Mouse (Mus musculus) lung, postnatal 36 days (tissue): Measurements from ENCODE around the gene Pitpnm1.
A peak's percentile ranks its signal among the peaks of the same experiment; 100 is the strongest.
"Not testable (repeated sequence)": the region's sequence is repeated elsewhere in the genome, so short reads cannot be mapped to it uniquely, and the experiment has no call there.

Experiments used
- DNase-seq: peaks from one replicate; pipeline ENCODE4 v3.0.0; 2022; ENCODE audit warnings: mixed read lengths

The Pitpnm1 gene

DNA sequence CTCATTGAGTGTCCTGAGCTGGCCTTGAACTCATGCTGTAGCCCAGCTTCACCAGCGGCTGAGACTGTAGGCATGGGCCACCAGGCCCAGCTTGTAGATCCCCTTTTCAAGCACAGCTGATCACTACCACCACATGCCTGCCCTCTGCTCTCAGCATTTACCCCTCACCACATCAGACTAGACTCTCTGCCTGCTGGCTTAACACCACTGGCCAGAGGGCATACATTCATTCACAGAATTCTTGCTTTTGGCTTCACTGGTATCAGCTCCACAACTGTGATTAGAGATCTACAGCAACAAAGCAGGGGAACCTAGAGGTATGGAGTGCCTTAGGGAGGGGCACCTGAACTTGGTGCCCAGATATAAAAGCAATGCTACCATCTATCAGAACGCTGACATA, 20.7 kb downstream of the Pitpnm1 start:
- DNase-seq = no peak

DNA sequence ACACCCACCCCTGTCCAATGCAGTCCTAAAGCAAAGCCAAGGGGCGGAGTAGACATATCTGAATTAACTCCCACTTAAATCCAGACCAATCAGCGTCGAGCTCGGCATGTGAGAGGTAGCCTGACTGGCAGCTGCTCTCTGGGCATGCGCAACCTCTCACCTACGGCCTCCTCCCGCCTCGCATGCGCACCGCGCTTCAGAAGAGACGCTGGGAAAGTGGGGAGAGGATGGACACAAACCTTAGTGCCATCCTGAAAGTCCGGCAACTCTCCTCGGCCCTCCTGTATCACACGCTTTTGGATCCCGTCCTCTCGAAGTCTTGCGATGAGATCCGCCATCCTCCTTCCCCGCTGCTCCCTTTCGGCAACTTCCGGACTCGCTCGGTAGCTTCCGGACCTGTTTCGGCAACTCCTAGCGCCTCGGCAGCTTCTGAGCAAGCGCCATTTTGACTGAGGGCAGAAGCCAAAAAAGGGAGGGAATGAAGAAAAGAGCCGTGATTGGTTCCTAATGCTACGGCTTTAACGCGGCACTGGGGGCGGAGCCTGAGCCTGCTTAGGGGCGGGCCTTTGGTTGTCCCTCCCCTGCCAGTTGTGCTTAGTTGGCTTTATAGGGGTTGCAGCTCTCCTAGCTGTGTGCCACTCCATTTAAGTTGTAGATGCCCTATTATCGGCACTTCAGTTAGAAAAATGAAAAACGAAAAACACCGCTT, 21.5 kb downstream of the Pitpnm1 start:
- peak; percentile 100 for DNase-seq

DNA sequence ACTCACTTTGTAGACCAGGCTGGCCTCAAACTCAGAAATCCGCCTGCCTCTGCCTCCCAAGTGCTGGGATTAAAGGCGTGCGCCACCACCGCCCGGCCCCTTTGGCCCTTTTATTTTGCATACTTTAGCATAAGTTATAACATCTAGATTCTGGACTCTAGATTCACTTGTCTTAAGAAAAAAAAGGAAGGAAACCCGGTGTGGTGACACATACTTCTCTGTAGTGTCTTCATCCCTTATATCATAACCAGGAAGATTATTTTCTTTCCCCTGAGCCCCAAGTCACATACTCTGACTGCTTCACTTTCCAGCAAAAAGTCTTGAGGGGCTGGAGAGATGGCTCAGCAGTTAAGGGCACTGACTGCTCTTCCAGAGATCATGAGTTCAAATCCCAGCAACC, 22.1 kb downstream of the Pitpnm1 start:
- DNase-seq = not testable (repeated sequence)

DNA sequence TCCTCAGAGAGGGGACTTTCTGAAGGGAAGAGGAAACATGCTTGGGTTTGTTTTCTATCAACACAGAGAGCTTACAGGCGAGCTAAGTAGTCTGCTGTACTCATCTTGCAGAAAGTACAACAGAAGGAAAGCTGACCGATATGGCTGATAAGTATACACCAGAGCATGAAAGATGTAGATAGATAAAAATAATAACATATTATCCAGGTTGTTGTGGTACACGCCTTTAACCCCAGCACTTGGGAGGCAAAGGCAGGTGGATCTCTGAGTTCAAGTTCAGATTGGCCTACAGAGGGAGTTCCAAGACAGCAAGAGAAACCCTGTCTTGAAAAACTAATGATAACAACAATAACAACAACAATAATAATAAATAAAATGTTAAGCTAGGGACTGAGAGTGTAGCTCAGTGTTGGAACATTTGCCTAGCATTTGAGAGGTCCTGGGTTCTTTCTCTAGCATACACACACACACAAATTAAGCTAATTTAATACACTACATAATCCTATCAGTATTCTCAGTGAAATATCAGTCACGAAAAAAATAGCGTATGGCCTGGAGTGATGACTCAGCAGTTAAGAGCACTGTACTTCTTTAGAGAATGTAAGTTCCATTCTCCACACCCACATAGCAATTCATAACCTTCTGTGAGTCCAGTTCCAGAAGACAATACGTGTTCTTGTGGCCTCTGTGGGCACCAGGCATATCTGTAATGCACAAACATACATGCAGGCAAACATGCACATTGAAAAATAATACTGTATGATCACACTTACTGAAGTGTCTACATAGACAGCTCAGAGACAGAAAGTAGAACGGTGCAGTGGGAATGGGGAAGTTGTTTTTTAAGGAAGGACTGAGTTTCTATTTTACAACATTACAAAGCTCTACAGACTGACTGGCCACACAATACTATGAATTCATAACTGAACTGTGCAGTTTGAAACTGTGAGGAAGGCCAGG, 22.9 kb downstream of the Pitpnm1 start:
- DNase-seq = no peak

DNA sequence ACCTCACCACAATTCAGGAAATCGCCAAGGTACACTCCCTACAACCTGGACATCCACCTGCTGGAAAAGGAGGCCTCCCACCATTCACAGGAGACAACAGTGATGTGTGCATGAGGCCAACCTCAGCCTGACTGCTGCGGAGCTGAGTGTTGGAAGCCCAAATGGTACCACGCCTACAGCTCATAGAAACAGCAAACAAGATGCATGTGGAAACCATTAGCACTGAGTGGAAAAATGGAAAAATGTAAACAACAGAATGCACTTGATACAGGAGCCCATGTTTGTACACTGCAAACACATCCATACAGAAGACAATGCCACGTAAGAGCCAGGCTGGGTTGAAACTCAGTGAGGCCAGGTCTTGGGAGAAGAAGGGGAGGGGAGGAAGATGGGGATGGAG, 24.6 kb downstream of the Pitpnm1 start:
- no peak for DNase-seq

DNA sequence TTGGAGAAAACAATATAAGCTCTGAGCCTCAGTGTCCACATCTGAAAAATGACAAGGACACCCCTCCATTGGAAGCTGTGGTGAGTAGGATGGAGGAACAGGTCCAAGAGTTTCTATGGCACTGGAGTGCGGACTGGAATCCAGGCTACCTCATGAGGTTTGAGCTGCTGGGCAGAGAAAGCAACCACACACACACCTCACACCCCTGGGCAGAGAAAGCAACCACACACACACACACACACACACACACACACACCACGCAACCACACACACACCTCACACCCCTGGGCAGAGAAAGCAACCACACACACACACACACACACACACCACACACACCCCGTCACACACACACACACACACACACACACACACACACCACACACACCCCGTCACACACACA, 25.5 kb downstream of the Pitpnm1 start:
- not testable (repeated sequence) for DNase-seq

DNA sequence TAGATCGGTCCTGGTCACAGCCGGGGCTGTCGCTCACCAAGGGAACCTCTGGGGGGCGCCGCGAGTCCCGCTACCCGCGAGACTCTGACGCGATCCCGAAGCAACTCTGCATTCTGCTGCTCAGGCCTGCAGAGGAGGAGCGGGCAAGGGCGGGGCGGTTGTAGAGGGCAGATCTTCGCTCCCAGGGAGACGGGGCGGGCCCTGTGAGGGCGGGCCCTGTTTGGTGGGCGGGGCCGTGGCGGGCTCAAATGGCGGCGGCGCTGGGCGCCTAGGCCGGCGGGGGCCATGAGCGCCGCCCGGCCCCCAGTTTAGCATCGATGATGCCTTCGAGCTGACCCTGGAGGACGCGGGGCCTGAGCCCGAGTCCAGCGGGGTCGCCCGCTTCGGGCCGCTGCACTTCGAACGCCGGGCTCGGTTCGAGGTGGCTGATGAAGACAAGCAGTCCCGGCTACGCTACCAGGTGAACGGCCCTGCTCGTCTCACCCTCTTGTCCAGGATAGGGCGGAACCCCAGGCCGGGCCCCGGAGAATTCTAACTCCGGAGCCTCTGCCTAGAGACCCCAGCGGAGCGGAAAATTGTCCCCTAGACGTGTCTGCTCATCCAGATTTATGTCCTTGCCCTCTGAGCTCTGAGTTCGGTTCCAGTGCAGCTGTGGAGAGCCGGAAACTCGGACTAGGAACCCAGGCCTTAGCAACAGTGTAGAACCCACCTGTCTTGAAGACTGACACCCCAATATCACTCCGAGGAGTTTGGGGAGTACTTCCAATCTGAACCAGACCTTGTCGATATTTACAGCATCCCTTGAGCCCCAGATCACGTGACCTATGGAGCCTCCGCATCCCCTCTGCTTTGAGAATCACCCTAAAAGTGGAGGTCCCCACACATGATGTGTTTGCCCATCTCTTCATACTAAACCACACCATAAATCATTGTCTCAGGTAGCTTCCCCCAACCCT, 26.2 kb downstream of the Pitpnm1 start, which contains the start of gene Aip:
Aip (minus strand) TSS at position 118 of the 956 bp plus-strand sequence.
- peak; percentile 99 for DNase-seq

DNA sequence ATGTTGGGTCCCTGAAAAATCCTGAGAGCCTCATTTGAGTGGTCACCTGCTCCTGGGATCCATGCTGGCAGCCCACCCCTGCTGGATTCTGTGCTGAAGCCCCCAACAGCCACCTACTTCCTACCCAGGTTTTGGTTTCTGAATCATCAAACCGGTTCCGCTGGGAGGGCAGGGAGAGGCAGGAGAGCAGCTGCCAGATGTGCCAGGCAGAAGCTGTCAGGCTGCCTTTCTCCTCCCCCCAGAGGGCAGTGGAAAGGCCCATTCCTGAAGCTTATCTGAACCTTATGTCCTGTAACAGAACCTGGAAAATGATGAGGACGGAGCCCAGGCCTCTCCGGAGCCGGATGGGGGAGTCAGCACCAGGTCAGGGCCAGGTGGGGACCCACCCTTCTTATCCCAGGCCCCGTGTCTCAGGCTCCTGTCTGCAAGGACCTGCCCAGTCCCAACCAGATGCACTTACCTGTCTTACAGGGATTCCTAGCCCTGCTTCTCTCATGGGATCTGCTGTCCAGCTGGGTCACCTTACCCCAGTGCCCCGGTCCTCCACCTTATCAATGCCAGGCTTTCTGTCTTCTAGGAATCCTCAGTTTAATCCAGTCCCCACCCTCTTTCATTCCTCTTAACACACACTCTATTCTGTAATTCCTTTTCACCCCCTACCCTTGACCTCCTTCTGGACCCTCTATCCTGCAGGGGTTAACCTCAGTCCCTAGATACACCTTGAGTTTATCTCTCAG, 27.1 kb downstream of the Pitpnm1 start:
- DNase-seq = peak; percentile 64

DNA sequence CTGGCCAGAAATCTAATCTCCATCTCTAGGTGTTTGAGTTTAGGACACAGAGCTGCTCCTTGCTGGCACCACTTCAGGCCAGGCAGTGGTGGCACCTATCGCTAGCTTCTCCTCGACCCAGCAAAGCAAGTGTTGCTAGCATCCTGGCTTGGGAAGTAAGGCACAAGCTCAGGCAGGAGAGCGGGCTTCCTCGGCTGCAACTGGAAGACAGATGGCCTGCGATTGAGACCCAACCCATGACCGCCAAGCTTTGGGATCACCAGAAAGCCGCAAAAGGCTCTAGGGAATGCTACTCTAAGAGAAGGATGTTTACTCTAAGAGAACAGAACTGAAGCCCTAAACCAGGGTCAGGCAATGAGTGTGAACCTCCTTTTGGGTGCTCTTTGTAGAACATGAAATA, 29.7 kb downstream of the Pitpnm1 start:
- no peak for DNase-seq

DNA sequence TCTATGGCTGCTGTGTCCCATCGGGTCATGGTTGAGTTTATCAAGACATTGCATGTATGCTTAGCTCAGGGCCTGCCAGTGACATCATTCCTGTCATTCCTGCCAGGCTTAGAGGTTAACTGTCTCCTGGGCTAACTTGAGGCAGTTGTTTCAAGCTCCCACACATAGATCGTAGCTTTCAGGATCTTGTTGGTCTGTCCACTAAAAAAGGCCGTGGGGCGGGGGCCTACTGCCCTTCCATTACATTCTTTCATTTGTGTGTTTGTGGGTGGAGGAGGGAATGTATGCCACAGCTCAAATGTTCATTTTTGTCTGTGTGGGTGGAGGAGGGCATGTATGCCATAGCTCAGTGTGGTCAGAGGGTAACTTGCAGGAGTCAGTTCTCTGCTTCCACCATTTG, 30.3 kb downstream of the Pitpnm1 start:
- no peak for DNase-seq

DNA sequence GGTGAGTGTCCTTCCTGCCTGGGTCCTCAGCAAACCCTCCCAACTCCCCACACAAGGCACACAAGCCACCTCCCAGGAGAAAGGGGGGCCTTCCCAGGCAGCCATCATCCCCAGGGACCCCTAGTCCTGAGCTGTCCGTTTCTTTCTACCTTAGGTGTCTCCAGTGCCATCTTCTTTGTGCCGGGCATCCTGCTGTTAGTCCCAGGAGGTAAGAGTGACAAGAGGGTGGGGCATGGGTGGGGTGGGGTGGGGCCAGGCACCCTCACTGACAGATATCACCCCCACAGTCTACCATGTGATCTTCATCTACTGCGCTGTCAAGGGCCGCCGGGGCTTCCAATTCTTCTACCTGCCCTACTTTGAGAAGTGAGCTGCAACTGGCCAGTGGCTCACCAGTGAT, 31.3 kb downstream of the Pitpnm1 start:
- no peak for DNase-seq

DNA sequence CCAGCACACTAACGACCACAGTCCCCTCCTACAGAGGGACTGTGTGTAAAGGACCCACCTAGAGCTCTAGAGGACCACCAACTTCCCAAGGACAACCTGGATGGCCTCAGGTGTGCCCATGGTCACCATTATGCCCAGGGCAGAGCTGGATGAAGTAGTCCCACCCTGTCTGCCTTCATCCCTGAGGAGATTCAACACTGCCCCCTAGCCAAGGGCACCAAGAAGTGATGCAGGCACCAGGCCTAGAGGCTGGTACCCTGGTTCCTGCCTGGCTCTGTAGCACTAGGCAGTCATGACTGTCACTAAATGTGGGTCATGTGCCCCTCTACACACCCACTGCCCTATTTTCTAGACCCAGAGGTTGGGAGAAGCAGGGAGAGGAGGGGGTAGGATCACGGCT, 32.0 kb downstream of the Pitpnm1 start:
- DNase-seq = no peak

DNA sequence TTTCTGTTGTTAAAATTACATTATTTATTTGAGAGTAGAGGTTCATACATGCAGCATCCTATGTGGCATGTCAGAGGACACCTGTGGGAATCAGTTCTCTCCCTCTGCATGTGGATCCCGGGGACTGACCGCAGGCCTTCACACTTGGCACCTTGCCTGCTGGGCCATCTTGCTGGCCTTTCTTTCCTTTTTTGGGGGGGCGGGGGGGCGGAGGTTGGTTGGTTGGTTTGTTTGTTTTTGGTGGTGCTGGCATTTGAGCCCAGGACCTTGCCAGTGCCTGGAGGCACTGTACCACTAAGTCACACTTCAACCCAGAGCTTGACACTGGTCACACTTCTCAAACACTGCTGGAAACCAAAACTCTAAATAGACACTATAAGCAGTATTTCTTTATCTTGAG, 34.6 kb downstream of the Pitpnm1 start:
- DNase-seq = no peak

DNA sequence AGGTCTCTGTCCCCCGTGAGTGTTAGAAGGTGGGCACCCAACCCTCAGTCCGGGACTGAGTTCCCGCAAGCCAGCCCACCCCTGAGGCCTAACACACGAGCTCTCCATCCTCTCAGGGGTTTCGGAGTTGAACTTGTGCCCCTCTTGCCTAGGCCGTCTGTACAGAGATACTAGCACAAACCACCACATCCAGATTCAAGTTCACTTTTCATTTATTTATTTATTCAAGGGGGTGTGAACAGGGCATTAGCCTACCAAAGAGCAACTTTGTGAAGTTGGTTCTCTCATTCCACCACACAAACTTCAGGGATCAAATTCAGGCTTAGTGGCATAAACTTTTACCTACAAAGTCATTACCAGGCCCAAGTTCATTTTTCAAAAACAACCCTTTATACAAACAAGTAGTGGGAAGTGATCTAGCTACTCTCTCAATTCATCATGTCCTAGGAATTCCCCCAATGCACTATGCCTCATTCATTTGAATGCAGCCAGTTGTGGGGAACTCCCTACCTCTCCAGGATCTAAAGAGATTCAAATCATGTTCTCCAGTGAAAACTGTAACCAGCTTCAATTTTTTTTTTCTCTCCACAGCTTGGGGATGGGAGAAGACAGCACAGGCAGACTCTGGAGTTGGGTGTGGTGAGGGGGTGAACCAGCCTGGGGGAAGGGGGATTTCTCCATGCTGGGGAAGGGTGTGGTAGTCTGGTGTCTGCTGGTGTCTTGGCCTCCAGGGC, 35.6 kb downstream of the Pitpnm1 start:
- DNase-seq = not testable (repeated sequence)

DNA sequence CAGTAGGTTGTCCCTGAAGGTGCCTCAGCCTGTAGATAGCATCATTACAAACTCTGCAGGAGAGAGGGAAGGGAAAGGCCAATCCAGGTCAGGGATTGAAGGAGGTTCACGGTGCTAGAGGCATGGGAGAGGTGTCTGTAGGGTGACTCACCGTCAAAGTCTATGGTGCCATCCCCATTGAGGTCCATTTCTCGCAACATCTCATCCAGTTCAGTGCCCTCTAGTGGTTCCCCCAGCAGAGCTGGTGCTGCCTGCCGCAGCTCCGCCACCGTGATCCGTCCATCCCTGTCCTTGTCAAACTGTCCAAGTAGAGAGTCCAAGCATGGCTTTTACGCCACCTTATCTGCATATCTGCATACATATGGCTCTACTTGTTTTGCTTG, 36.2 kb downstream of the Pitpnm1 start:
- not testable (repeated sequence) for DNase-seq

DNA sequence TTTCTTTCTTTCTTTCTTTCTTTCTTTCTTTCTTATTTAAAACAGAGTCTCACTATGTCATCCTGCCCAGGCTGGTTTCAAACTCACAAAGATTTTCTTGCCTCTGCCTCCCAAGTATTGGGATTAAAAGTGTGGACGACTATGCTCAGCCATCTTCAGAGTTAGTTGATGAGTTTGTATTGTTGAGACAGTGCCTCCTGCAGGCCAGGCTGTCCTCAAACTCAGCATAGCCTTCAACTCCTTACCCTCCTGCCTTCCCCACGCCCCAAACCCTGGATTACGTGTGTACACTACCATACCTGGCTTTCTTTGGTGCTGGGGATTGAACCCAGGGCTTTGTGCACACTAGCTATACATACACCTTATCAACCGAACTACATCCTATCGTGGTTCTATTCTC, 36.7 kb downstream of the Pitpnm1 start:
- no peak for DNase-seq

DNA sequence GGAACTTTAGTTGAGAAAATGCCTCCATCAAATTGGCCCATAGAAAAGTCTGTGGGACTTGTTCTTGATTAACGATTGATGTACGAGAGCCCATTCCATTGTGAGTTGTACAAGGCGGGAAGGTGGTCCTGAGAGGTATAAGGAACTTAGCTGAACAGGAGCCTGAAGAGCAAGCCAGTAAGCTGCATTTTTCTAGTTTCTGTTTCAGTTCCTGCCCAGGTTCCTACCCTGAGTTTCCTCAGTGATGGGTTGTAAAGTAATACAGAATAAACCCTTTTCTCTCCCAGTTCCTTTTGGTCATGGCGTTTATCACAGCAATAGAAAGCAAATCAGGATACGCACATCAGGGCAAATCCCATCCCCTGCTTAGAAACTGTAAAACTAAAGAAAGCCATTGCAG, 38.1 kb downstream of the Pitpnm1 start:
- DNase-seq = no peak

DNA sequence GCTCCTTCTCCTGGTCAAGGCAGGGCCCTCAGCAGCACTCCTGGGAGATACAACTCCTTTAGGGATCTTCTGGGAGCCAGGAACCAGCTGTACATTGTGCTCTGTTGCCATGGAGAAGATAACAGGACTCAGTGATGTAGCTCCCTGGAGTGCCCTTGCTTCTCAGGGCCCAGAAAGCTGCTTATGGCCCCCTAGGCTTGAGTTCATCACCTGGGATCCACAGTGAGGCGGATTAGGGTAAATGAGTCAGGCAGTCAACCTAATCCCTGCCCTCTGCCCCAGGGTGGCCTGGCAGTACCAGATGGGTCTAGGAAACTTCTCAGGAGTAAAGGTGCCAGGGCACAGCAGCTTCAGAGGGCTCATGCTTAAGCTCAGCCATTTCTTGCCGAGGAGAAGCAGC, 39.6 kb downstream of the Pitpnm1 start, which contains the start of gene Gpr152:
Gpr152 (plus strand) TSS at position 342 of the 400 bp plus-strand sequence.
- DNase-seq = no peak

DNA sequence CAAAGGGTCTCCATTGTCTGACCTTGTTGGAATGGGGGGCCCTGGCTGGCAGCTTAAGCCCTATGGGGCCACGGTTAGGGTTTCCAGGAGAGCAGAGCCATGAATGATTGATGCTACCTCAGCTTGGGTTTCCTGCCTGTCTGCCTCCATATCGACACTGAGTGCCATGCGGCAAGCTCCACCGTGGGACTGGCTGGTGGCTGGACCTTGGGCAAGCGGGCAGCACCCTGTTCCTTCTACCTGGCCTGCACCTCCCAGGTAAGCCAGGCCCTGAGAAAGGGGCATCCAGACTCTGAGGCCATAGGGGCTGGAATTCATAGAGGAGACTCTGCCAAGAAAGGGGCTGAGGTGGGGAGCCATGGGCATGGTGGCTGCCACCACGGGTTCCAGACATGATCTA, 40.3 kb downstream of the Pitpnm1 start:
- no peak for DNase-seq

DNA sequence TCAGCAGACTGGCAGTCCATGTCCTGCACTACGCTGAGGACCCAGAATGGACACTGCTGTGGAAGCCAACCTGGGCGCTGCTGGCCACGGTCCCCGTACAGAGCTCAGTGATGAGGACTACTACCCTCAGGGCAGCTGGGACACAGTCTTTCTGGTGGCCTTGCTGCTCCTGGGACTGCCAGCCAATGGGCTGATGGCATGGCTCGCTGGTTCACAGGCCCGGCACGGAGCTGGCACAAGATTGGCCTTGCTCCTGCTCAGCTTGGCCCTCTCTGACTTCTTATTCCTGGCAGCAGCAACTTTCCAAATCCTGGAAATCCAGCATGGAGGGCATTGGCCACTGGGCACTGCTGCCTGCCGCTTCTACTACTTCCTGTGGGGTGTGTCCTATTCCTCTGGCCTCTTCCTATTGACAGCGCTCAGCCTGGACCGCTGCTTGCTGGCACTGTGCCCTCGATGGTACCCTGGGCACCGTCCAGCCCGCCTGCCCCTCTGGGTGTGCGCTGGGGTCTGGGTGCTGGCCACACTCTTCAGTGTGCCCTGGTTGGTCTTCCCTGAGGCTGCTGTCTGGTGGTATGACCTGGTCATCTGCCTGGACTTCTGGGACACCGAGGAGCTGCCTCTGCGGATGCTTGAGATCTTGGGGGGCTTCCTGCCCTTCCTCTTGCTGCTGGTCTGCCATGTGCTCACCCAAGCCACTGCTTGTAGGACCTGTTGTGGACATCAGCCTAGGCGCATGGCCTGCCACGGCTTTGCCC, 42.8 kb downstream of the Pitpnm1 start:
- DNase-seq = no peak
